Mouse (Mus musculus): ENCODE measurements around the gene Stk4.

Stk4 gene

DNA sequence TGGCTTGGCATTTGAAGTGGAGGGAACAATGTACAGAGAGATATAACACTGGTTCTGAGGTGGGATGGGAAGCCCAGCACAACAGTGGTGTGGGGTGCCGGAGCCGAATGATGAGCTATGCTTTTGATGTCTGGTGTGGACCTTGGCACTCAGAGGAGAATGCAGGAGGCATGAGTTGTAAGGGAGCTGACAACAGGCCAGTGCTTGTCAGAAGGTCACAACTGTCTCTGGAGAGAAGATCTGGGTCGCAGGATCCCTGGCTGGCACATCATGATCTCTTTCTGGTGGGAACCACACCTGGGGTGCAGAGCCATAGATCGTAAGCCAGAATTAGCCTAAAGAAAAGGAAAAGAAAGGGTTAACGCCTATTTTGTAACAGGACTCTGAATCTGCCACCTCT is 107.7 kb downstream of the Stk4 start:
- DNase-seq, result no peak

DNA sequence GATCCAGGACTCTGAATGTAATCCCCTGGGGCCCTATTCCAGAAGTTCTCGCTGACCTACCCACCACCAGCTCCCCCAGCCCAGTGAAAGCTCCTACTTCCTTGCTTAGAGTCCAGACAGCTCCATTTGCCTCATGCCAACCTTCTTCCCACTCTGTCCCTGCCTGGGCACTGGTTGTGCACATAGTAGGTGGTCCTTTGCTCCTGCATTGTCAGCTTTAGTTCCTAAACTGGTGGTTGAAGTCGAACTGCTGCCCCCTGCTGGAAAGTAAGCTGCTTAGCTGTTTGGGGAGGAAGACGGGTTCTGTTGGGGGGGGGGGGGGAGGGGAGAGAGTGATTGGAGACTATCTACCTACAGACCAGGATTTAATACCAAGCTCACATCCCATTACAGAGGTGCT is 110.0 kb downstream of the Stk4 start:
- peak in 1 of 2 experiments; percentile 51 for DNase-seq

DNA sequence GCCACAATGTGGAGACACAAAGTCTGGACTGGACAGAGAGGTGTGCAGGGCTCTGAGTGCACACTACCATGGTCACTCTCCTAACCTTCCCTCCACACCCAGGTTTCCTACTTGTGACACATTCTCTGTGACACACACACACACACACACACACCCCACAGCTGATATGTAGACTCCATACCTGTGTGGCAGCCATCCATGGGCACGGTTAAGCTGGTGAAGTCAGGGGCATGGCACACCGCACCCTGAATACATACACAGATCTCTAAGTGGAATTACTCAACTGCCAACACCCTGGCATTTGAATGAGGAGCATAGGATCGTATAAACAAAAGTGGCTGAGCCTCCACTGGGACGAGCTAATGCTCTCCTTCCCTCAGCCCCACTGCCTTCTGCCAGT is 110.6 kb downstream of the Stk4 start:
- DNase-seq, result no peak

DNA sequence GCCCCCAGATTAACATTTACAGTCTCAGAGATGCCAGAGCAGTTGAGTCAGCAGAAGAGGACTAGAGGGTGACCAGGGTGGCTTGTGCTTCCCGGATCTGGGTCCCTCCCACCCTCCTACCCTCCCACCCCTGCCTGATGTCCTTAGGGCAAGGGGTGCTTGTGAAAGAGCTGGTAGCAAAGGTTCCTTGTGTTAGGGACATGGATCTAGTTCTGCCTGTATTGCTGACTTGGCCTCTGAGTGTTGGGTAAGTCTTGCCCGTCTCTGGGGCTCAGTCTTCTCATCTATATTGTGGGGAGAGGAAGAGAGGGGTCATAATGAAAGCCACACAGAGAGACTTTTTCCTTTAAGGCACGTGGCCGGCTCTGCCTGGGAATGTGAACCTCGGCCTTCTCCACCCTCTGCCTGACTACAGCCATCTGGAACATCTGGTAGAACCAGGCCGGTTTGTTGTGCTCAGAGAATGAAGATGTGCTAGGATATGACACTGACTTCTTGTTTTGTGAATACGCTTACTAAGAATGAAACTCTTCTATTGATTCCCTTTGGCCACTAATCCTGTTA is 112.7 kb downstream of the Stk4 start, which contains the start of gene Wfdc5:
TSS of gene Wfdc5 (minus strand) at position 51 of the 564 bp plus-strand sequence.
- DNase-seq, result no peak

DNA sequence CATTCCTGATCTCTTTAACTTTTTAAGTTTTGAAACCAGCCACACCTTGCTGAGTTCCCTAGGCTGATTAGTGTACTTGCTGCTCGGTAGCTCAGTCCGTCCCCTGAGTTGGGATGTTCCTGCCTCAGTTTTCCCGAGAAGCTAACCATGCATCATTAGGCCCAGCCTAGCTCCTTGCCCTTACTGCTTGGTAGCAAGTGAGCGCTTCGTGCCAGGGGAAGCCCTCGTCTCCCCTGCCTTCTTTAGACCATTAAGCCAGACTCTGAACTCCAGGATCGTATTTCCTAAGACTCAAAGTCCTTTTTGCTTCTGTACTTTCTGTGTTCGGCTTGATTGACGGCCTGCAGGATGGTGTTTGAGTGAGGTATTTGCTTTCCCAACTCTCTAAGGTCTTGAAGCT is 113.2 kb downstream of the Stk4 start:
- no peak for DNase-seq

DNA sequence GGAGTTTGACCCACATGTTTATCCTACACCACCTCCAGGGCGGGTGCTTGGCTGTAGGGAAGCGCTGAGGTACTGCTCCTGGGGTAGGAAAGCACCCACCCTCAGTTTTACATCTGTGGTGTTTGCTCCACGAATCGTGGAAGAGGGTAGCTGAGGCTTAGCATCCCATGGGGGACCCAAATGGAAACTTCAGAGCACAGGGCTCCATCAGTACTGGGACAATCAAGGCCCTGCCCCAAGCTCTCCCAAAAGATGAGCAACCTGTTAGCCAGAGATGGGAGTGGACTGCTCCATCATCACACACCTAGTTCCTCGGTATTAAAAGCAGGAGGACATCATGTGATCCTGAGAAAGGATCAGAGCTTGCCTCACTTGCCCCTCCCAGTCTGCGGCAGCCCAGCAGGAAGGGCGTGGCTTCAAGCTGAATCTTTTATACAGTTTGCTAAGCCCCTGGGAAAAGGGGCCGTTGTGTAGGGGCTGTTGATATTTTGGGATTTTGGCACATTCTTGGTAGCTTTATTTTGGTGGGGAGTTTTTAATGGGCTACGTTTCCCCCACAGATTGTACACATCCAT is 114.1 kb downstream of the Stk4 start:
- no peak for DNase-seq

DNA sequence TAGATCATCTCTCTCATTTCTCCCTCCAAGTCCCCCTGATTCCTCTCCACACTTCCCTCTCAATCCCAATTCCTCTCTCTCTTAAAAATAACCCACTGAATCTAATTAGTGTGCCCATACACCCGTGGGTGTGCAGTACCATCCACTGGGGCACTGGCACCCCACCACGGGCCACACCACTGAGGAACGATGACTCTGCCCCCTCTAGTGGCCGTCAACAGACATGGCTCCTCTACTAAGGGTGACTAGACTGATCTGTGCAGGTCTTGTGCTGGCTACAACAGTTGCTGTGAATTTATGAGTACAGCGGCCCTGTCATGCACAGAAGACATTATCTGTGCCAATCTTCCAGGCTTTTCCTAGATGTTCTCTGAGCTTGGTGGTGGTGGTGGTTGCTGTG is 118.6 kb downstream of the Stk4 start:
- DNase-seq, result no peak

DNA sequence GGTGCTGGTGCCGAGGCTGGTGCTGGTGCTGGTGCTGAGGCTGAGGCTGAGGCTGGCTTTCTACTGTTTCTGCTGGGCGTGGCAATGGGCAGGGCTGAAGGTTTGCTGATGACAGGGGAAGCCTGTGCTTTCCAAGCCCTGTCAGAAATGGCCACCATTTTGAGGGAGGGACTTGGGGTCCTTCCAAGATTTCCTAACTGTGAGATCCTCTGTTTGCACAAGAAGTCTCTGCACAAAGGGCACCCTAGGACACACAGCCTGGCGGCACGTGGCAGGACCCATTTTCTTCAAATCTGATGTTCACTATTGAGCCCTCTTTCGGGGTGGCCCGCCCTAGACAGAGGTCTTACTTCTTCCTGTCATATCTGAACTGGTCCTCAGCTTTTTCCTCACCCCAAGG is 120.5 kb downstream of the Stk4 start, which contains the start of gene Wfdc12:
TSS of gene Wfdc12 (minus strand) at position 33 of the 400 bp plus-strand sequence.
- no peak for DNase-seq

DNA sequence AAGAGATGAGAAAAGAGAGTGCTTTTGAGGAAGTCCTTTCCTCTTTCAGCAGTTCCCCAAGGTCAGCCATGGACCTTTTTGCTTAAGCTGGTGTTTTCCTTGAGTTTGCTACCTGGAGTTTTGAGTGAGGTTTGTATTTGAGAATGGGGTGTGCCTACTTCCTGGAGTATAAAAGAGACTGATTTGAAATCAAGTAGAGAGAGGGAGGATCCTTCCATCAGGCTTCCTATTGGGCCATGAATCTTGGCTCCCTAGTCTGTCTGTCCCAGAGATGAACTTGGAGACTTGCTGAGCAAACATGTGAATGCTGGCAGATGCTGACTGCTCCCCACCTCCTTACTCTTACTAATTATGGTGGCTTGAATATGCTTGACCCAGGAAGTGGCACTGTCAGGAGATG is 122.2 kb downstream of the Stk4 start:
- no peak for DNase-seq

DNA sequence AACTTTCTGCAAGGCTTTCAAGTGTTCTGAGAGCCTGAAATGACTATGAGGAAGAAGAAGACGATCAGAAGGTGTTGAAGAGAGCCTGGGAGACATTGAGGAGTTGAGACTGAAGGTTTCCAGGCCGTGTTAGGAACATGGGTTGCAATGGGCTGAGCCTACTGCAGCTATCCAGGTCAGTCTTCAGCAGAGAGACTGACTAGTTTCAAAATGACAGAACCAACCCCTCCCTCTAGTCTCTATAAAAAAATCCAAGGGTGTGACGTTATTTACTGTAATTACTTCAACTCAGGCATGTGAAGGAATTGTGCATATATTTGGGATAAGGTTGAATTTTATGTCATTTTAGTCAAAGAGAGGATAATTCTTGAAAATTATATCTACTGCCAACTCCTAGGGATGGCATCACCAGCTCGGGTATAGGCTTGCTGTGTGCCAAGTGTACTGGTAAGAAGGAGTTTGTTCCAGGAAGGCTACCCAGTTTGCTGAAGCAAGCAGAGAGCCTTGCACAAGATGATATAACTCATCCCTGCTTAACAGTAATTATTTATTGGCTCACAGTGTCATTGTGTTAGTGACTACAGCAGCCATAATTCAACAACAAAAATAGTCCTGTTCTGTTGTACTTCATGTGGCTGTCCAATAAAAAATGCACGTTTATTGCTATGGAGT is 125.0 kb downstream of the Stk4 start:
- DNase-seq, result no peak

DNA sequence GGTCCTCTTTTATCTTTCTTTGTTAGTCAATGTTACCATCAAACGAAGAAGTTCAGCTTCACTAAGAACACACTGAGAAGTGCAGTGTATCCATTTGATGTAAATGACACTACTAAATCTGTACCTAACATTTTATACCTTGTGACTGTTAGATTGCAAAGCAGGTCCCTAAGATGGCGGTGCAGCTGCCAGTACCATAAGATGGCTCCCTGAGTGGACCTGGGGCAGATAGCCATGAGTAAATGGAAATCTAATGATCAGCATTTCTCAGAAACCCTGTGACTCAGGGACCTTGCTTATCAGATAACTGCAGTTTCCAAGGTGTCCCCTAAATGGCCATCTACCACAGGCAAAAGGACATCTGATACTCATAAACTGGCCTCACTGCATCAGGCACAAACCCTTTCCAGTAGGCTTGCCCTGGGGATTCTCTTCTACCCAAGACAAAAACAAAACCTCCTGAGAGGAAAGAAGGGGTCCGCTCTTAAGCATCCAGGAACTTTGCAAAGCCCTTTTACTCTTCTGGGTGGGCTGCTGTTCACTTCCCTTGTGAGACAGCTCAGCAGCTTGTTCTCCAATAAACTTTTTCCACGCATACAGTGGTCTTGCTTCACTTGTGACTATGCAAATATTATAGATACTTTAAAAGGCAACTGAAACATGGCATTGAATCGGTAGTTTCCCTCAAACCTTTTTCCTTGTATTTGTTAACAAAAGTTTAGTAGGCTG is 126.0 kb downstream of the Stk4 start:
- DNase-seq, result no peak

DNA sequence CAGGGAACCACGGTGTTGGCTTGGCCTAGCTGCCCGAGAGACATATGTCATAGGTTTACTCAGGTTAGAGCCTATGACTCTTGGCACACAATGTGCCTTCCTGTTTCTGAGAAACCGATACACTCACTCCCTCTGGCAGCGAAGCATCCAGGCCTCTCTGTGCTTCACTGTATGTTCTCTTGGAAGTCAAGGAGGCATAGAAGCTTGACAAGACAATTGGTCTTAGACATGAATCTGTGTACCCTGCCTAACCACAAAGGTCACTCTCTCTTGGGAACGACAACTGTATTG is 126.5 kb downstream of the Stk4 start:
- DNase-seq, result no peak

DNA sequence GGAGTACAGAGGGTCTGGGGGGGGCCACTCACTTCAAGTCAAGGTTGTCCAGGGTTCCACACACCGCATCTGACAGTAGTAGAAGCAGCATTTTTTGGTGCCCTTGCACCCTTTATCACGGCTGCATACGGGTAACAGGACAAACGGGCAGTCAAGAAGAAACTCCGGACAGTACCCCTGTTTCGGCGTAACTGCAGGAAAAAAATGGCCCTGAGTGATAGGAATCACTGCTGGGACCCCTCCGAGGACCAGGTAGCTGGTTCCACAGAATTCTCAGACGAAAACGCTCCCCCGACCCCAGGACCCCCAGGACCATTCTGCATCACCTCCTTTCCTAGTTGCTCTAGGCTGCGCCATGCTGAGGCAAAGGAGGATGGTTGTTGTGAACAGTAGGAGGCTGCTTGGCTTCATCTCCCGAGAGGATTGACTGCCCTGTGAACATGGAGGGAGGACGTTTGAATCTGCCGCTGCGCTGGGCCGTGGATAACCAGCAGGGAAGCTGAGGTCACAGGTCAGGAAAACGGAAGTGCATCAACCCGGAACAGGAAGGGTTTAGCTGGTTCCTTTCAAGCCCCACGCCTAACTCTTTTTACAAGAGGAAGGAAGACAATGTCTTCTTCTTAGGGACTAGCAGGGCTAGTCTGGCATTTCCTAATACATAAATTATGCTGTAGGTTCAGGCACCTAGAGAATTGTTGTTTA is 129.7 kb downstream of the Stk4 start, which contains the start of gene Wfdc15a:
TSS of gene Wfdc15a (minus strand) at position 505 of the 702 bp plus-strand sequence.
- no peak for DNase-seq

All from cerebellum, postnatal 14 days (tissue).